Mouse (Mus musculus) lung, embryonic 15.5 days (tissue): ENCODE data around the gene Dcakd. TPM values are rescaled to one million over a fixed set of nuclear protein-coding genes. Genes with fewer than 3 reads are reported as not detected.

ENCODE experiments used
- ATAC-seq: fragments of 200-750 bp; cut with Nextera tagmentation; 2 replicates; pipeline ENCODE4 v1.8.0; 2017; ENCODE audit warnings: moderate number of reproducible peaks, borderline replicate concordance; ENCODE audit not compliant: low FRiP score, low TSS enrichment; ENCODE audit errors: extremely low read depth
- H3K27ac ChIP-seq: fragments of 300-500 bp; sonication (generic); 2 replicates; pipeline ENCODE4 v1.5.1; 2015; ENCODE audit warnings: moderate library complexity, mild to moderate bottlenecking, inconsistent platforms
- H3K27me3 ChIP-seq: fragments of 300-500 bp; sonication (generic); 2 replicates; pipeline ENCODE4 v1.6.1; 2015; ENCODE audit warnings: inconsistent platforms
- H3K36me3 ChIP-seq: fragments of 300-500 bp; sonication (generic); 2 replicates; pipeline ENCODE4 v1.6.1; 2015; ENCODE audit warnings: inconsistent platforms
- H3K4me1 ChIP-seq: fragments of 300-500 bp; sonication (generic); 2 replicates; pipeline ENCODE4 v1.6.1; 2015; ENCODE audit warnings: inconsistent platforms
- H3K4me2 ChIP-seq: fragments of 300-500 bp; sonication (generic); 2 replicates; pipeline ENCODE4 v1.6.1; 2015; ENCODE audit warnings: inconsistent platforms, mild to moderate bottlenecking, moderate library complexity
- H3K4me3 ChIP-seq: fragments of 300-500 bp; sonication (generic); 2 replicates; pipeline ENCODE4 v1.5.1; 2015; ENCODE audit warnings: mild to moderate bottlenecking, inconsistent platforms
- H3K9ac ChIP-seq: fragments of 300-500 bp; sonication (generic); 2 replicates; pipeline ENCODE4 v1.6.1; 2015; ENCODE audit warnings: inconsistent platforms
- H3K9me3 ChIP-seq: fragments of 300-500 bp; sonication (generic); 2 replicates; pipeline ENCODE4 v1.6.1; 2016; ENCODE audit warnings: inconsistent platforms
- WGBS: fragments of 180-500 bp; shearing (Covaris S2); methylation state at CpG from one replicate; pipeline ENCODE4 v1.1.7; 2015; 5-methylcytosine and 5-hydroxymethylcytosine counted together
- polyA plus RNA-seq: library from polyadenylated mRNA; unstranded; fragments of >200 nt; fragmentation: Nextera tagmentation; extraction: Ambion mirVana; gene quantifications from 2 replicates; pipeline ENCODE4 v1.2.1, GENCODE M21; 2015

The Dcakd gene
- polyA plus RNA-seq, 1 experiment from 2014 or later: 147 TPM

- ATAC-seq: no peak
- 26% methylated on average over 24 of the region's 24 CpGs for WGBS
- H3K27ac ChIP-seq: no peak overlapping the region
- peak overlapping the region; percentile 32; the same call in 1 of the 2 replicates for H3K4me2 ChIP-seq
- no peaks in the 10 kb centered on the region for H3K36me3 ChIP-seq
- H3K27me3 ChIP-seq: peaks cover 29% of the 10 kb centered on the region; the same call in 1 of the 2 replicates
- H3K4me3 ChIP-seq: no peak overlapping the region
- no peaks in the 10 kb centered on the region for H3K9me3 ChIP-seq
- peaks cover 24% of the 10 kb centered on the region; the same call in 1 of the 2 replicates for H3K4me1 ChIP-seq
- no peak overlapping the region for H3K9ac ChIP-seq
Observed at GRCm38 (mm10) chr11:102963855-102964546, 64.1 kb downstream of the Dcakd start.

DNA sequence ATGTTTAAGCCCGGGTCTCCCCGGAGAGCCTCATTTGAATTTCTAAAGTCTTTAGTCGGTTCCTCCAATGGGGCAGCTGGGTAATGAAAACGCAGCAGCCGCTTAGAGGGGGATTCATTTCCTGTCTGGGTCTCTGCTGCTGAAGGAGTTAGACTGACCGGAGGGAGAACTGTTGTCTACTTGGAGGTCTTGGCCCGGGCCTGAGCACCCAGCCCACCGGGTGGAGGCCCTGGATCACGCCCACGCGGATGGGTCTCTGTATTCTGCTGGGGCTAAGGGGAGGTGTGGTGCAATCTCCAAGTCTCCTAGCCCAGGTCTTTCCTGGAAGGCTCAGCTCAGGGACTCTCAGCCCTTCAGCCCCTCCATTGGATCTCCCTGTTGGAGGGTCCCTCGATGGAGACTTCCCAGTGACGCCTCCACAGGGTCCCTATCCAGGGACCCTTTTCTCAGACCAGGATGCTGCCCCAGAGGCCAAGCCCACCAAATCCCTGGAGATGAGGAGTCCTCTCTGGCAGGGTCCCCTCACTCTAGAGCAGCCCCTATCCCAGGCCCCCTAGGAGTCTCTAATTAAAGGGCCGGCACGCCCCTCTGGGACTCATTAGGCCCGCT is 64.8 kb downstream of the Dcakd start:
- Histone ChIP-seq H3K9ac (no peak overlapping the region), H3K4me3 (no peak overlapping the region), H3K4me2 (peak overlapping the region; percentile 32; the same call in 1 of the 2 replicates), H3K27me3 (peaks cover 28% of the 10 kb centered on the region; the same call in 1 of the 2 replicates), H3K9me3 (no peaks in the 10 kb centered on the region), H3K27ac (no peak overlapping the region), H3K36me3 (no peaks in the 10 kb centered on the region), H3K4me1 (peaks cover 24% of the 10 kb centered on the region; the same call in 1 of the 2 replicates)
- no peak; the same call in 1 of the 2 replicates for ATAC-seq
- WGBS: 18% methylated on average over 16 of the region's 16 CpGs

- Histone ChIP-seq H3K27ac (no peak overlapping the region), H3K4me2 (no peak overlapping the region; the same call in 1 of the 2 replicates), H3K4me3 (no peak overlapping the region), H3K9me3 (no peaks in the 10 kb centered on the region), H3K27me3 (peaks cover 23% of the 10 kb centered on the region; the same call in 1 of the 2 replicates), H3K4me1 (peaks cover 25% of the 10 kb centered on the region), H3K9ac (no peak overlapping the region), H3K36me3 (no peaks in the 10 kb centered on the region)
- 50% methylated on average over 7 of the region's 7 CpGs for WGBS
- no peak for ATAC-seq
Observed at GRCm38 (mm10) chr11:102962861-102963245, 65.3 kb downstream of the Dcakd start.

- 83% methylated on average over 4 of the region's 4 CpGs for WGBS
- peaks cover 16% of the 10 kb centered on the region; the same call in 1 of the 2 replicates for H3K27me3 ChIP-seq
- ATAC-seq: no peak
- no peak overlapping the region for H3K9ac ChIP-seq
- H3K4me2 ChIP-seq: no peak overlapping the region
- no peaks in the 10 kb centered on the region for H3K9me3 ChIP-seq
- H3K4me3 ChIP-seq: no peak overlapping the region
- no peak overlapping the region for H3K27ac ChIP-seq
- no peaks in the 10 kb centered on the region for H3K36me3 ChIP-seq
- peaks cover 42% of the 10 kb centered on the region for H3K4me1 ChIP-seq
Observed at GRCm38 (mm10) chr11:102961082-102961481, 67.1 kb downstream of the Dcakd start.

GRCm38 (mm10) chr11:102958870-102959269 is 69.3 kb downstream of the Dcakd start:
- Histone ChIP-seq H3K4me2 (no peak overlapping the region), H3K4me1 (peaks cover 29% of the 10 kb centered on the region), H3K27me3 (peaks cover 6% of the 10 kb centered on the region; the same call in 1 of the 2 replicates), H3K27ac (no peak overlapping the region), H3K36me3 (no peaks in the 10 kb centered on the region), H3K9ac (no peak overlapping the region), H3K9me3 (no peaks in the 10 kb centered on the region), H3K4me3 (no peak overlapping the region)
- ATAC-seq: no peak
- 75% methylated on average over 1 of the region's 1 CpGs for WGBS

DNA sequence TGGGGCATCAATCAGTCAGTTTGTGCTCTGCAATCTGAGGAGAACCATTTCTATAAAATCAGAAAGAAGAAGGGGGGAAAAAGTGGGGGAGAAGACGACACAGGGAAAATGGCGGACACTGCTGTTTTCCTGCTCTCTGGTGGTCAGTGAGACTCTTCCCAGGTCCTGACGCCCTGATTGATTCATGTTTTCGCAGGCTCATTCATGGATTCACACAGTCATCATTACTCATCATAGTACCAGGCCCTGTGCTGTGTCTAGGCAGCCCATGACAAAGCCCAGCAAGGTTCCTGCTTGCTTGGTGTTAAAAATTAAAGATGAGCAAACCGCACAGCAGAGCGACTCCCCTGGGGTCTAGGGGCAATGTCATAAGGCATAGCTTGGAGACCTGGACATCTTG is 69.7 kb downstream of the Dcakd start:
- Histone ChIP-seq H3K4me3 (no peak overlapping the region), H3K4me1 (peaks cover 25% of the 10 kb centered on the region), H3K27me3 (peaks cover 6% of the 10 kb centered on the region; the same call in 1 of the 2 replicates), H3K9me3 (no peaks in the 10 kb centered on the region), H3K4me2 (no peak overlapping the region), H3K9ac (no peak overlapping the region), H3K36me3 (no peaks in the 10 kb centered on the region), H3K27ac (no peak overlapping the region)
- no peak for ATAC-seq
- 87% methylated on average over 6 of the region's 6 CpGs for WGBS

GRCm38 (mm10) chr11:102957692-102958091 is 70.4 kb downstream of the Dcakd start:
- Histone ChIP-seq H3K9ac (no peak overlapping the region), H3K4me2 (no peak overlapping the region), H3K36me3 (no peaks in the 10 kb centered on the region), H3K27ac (no peak overlapping the region), H3K4me3 (no peak overlapping the region), H3K9me3 (no peaks in the 10 kb centered on the region), H3K27me3 (peaks cover 11% of the 10 kb centered on the region; the same call in 1 of the 2 replicates), H3K4me1 (peaks cover 18% of the 10 kb centered on the region)
- ATAC-seq: no peak
- WGBS: 60% methylated on average over 8 of the region's 8 CpGs

GRCm38 (mm10) chr11:102956962-102957614 is 71.0 kb downstream of the Dcakd start:
- no peak overlapping the region for H3K4me2 ChIP-seq
- no peaks in the 10 kb centered on the region for H3K9me3 ChIP-seq
- peaks cover 18% of the 10 kb centered on the region for H3K4me1 ChIP-seq
- H3K36me3 ChIP-seq: no peaks in the 10 kb centered on the region
- peaks cover 13% of the 10 kb centered on the region; the same call in 1 of the 2 replicates for H3K27me3 ChIP-seq
- no peak overlapping the region for H3K4me3 ChIP-seq
- H3K27ac ChIP-seq: no peak overlapping the region
- no peak overlapping the region for H3K9ac ChIP-seq
- peak; percentile 90 for ATAC-seq
- WGBS: 24% methylated on average over 16 of the region's 16 CpGs

GRCm38 (mm10) chr11:102952922-102953321 is 75.2 kb downstream of the Dcakd start:
- Histone ChIP-seq H3K27ac (no peak overlapping the region), H3K4me3 (no peak overlapping the region), H3K9me3 (no peaks in the 10 kb centered on the region), H3K4me1 (peaks cover 25% of the 10 kb centered on the region), H3K27me3 (peaks cover 55% of the 10 kb centered on the region), H3K36me3 (no peaks in the 10 kb centered on the region), H3K9ac (no peak overlapping the region), H3K4me2 (no peak overlapping the region)
- no peak for ATAC-seq
- WGBS: 36% methylated on average over 6 of the region's 6 CpGs

- no peaks in the 10 kb centered on the region for H3K36me3 ChIP-seq
- H3K4me2 ChIP-seq: peak overlapping the region; percentile 75
- no peaks in the 10 kb centered on the region for H3K9me3 ChIP-seq
- peaks cover 95% of the 10 kb centered on the region for H3K27me3 ChIP-seq
- 3% methylated on average over 51 of the region's 51 CpGs for WGBS
- no peak for ATAC-seq
- H3K4me1 ChIP-seq: peaks cover 33% of the 10 kb centered on the region
- peak overlapping the region; percentile 48 for H3K9ac ChIP-seq
- H3K27ac ChIP-seq: no peak overlapping the region
- H3K4me3 ChIP-seq: peak overlapping the region; percentile 44
Observed at GRCm38 (mm10) chr11:102948043-102948961, 79.8 kb downstream of the Dcakd start.

DNA sequence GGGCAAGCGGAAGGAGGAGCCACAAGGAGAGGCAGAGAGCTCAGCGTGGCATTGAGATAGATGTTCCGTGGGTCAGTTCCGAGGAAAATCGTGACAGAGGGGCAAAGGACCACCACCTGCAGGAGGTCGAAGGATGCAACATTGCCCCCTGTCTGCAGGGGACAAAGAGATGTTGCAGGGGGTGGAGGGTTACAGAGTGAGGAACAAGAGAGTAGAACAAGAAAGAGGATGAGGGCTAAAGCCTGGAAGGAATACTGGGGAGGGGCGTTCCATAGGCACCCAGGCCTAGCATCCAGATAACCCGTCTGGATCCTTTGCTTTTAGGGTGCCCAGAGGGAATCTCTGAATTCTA is 81.2 kb downstream of the Dcakd start:
- Histone ChIP-seq H3K27me3 (peaks cover 99% of the 10 kb centered on the region), H3K9me3 (no peaks in the 10 kb centered on the region), H3K4me2 (peak overlapping the region; percentile 87), H3K27ac (no peak overlapping the region), H3K9ac (no peak overlapping the region), H3K36me3 (no peaks in the 10 kb centered on the region), H3K4me1 (peaks cover 33% of the 10 kb centered on the region), H3K4me3 (peak overlapping the region; percentile 39)
- WGBS: 11% methylated on average over 8 of the region's 8 CpGs
- ATAC-seq: no peak; the same call in 1 of the 2 replicates
